Mouse (Mus musculus) forebrain, embryonic 15.5 days (tissue): Measurements from ENCODE around the gene Apoc2. TPM values are rescaled to one million over a fixed set of nuclear protein-coding genes. Genes with fewer than 3 reads are reported as not detected.
"Not testable (repeated sequence)": the region's sequence is repeated elsewhere in the genome, so short reads cannot be mapped to it uniquely, and the experiment has no call there.

ENCODE experiments used
- ATAC-seq: fragments of 200-750 bp; cut with Nextera tagmentation; replicated peaks from 2 replicates; pipeline ENCODE4 v1.8.0; 2017; ENCODE audit warnings: mild to moderate bottlenecking, moderate TSS enrichment, moderate library complexity
- H3K27ac ChIP-seq: fragments of 300-500 bp; sonication (generic); replicated peaks from 2 replicates; pipeline ENCODE4 v1.5.1; 2015; ENCODE audit warnings: mild to moderate bottlenecking, inconsistent platforms
- H3K27me3 ChIP-seq: fragments of 300-500 bp; sonication (generic); 2 replicates; pipeline ENCODE4 v1.6.1; 2015; ENCODE audit warnings: inconsistent platforms
- H3K36me3 ChIP-seq: fragments of 300-500 bp; sonication (generic); 2 replicates; pipeline ENCODE4 v1.6.1; 2015; ENCODE audit warnings: mild to moderate bottlenecking, inconsistent platforms
- H3K4me1 ChIP-seq: fragments of 300-500 bp; sonication (generic); 2 replicates; pipeline ENCODE4 v1.6.1; 2015; ENCODE audit warnings: inconsistent platforms
- H3K4me2 ChIP-seq: fragments of 300-500 bp; sonication (generic); replicated peaks from 2 replicates; pipeline ENCODE4 v1.6.1; 2015; ENCODE audit warnings: mild to moderate bottlenecking, inconsistent platforms
- H3K4me3 ChIP-seq: fragments of 300-500 bp; sonication (generic); 2 replicates; pipeline ENCODE4 v1.5.1; 2015; ENCODE audit warnings: mild to moderate bottlenecking, inconsistent platforms
- H3K9ac ChIP-seq: fragments of 300-500 bp; sonication (generic); replicated peaks from 2 replicates; pipeline ENCODE4 v1.6.1; 2015; ENCODE audit warnings: mild to moderate bottlenecking, inconsistent platforms
- H3K9me3 ChIP-seq: fragments of 300-500 bp; sonication (generic); 2 replicates; pipeline ENCODE4 v1.6.1; 2016; ENCODE audit warnings: inconsistent platforms
- WGBS: fragments of 180-500 bp; shearing (Covaris S2); methylation state at CpG from one replicate; pipeline ENCODE4 v1.1.7; 2015; ENCODE audit warnings: mixed read lengths; 5-methylcytosine and 5-hydroxymethylcytosine counted together
- polyA plus RNA-seq: library from polyadenylated mRNA; unstranded; fragments of >200 nt; fragmentation: Nextera tagmentation; extraction: Ambion mirVana; gene quantifications from 2 replicates; pipeline ENCODE4 v1.2.1, GENCODE M21; 2015

The Apoc2 gene
- polyA plus RNA-seq, 1 experiment from 2014 or later: not detected

DNA sequence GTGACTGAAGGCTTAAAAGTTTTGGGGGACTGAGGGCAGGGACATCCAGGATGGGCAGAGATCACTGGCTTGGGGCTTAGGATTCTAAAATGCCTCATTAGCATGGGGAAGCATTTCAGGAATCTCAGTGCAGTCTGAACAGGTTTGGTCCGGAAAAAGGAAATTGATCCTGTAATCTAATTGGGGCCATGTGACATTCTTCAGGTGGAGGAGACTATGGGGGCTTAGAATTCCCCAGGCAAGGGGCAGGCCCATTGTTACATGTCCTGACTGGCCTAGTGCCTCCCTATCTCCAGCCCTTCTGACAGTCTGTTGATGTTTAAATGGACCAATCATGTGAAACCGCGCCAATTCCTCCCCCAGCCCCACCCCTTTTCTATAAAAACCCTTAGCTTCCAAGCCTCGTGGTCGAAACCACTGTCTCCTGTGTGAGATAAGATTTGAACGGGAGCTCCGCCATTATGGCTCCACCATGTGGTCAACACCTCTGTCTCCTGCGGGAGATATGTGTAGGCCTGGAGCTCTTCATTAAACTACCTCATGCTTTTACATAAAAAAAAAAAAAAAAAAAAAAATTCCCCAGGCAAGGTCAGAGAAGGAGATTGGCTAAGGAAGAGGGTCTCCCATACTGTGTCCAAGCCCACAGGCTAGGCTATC, 9.3 kb upstream of the Apoc2 start:
- H3K4me1 ChIP-seq, H3K36me3 ChIP-seq, H3K9me3 ChIP-seq, H3K27ac ChIP-seq, H3K4me2 ChIP-seq, ATAC-seq, H3K4me3 ChIP-seq, H3K27me3 ChIP-seq, H3K9ac ChIP-seq: not testable (repeated sequence)
- whole genome bisulfite sequencing: 74% methylated on average over 8 of the region's 8 CpGs

DNA sequence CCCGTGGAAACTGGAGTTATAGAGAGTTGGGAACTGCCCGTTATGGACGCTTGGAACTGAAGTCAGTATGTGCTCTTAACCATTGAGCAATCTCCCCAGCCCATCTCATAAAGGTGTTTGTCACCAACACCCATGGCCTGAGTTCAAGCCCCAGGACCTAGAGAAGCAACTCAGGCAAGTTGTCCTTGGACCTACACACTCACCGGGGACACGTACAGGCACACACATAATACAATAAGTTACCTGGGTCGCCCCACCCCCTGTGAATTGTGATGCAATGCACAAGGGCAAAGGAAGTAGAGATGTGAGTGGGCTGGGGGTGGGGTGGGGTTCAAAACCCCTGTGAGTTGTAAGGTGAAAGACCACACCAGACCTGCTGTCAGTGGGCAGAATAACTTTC, 8.8 kb upstream of the Apoc2 start:
- Histone ChIP-seq H3K9me3 (no peaks in the 10 kb centered on the region), H3K4me2 (no peak overlapping the region), H3K36me3 (no peaks in the 10 kb centered on the region), H3K4me3 (no peak overlapping the region), H3K9ac (no peak overlapping the region), H3K27me3 (no peaks in the 10 kb centered on the region), H3K4me1 (no peaks in the 10 kb centered on the region), H3K27ac (no peak overlapping the region)
- 84% methylated on average over 6 of the region's 6 CpGs for WGBS
- no peak for ATAC-seq

DNA sequence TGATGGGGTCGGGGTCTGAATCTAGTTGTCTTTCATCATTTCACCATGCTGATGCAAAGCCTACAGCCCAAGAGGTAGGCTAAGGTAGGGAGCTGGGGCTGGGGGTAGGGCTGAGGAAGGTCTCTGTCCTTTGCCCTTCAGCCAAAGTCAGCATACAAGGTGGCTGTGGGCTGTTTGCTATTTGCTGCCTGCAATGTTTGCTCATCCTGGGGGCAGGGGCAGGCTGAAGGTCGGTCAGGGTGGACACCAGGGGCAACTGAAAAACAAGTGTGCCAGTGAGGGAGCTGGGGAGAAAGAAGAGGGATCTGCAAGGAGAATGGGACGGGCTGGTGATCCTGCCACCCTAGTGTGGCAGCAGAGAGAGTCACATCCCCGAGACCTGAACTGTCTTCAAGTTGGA, 7.6 kb upstream of the Apoc2 start:
- ATAC-seq: no peak
- no peak overlapping the region for H3K4me3 ChIP-seq
- no peaks in the 10 kb centered on the region for H3K27me3 ChIP-seq
- no peak overlapping the region for H3K27ac ChIP-seq
- H3K36me3 ChIP-seq: no peaks in the 10 kb centered on the region
- no peaks in the 10 kb centered on the region for H3K9me3 ChIP-seq
- no peak overlapping the region for H3K4me2 ChIP-seq
- H3K9ac ChIP-seq: no peak overlapping the region
- WGBS: 60% methylated on average over 4 of the region's 4 CpGs
- H3K4me1 ChIP-seq: no peaks in the 10 kb centered on the region

DNA sequence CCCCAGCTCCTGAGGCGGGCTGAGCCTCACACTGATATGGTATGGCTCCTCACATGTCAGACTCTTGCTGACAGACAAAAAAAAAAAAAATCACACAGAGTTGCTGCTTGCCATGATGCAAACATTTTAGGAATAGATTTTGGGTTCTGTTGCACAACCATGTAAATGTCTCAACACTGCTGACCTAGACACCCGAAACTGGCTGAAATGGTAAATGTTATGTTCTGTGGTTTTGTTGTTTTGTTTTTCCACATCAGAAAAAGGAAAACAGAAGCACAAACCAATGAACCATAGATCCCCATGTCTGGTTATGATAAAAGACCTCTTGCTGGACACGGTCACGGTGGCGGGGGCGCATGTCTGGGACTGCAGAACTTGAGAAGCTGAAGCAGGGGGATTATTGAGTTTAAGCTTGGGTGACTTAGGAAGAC, 6.0 kb upstream of the Apoc2 start:
- no peak overlapping the region for H3K27ac ChIP-seq
- WGBS: 92% methylated on average over 6 of the region's 6 CpGs
- no peaks in the 10 kb centered on the region for H3K4me1 ChIP-seq
- ATAC-seq: no peak
- H3K36me3 ChIP-seq: no peaks in the 10 kb centered on the region
- no peaks in the 10 kb centered on the region for H3K9me3 ChIP-seq
- H3K27me3 ChIP-seq: no peaks in the 10 kb centered on the region
- H3K9ac ChIP-seq: no peak overlapping the region
- H3K4me2 ChIP-seq: no peak overlapping the region
- H3K4me3 ChIP-seq: no peak overlapping the region

DNA sequence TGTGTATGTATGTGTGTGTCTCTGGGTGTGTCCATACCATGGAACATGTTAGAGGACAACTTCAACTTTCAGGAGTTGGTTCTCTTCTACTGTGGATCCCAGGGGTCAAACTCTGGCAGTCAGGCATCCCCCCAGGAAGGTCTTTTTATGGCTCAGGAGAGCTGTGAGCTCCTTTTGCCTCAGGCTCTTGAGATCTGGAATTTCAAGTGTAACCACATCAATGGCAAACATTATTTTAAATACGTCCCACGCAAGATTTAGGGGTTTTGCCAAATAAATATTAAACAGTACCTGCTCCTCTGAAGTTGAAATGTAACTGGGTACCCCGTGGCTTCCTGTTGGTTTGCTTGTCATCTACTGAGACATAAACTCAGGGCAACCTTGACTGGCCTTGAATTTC, 5.2 kb upstream of the Apoc2 start:
- H3K36me3 ChIP-seq: no peaks in the 10 kb centered on the region
- H3K4me1 ChIP-seq: no peaks in the 10 kb centered on the region
- H3K9me3 ChIP-seq: no peaks in the 10 kb centered on the region
- H3K9ac ChIP-seq: no peak overlapping the region
- H3K27me3 ChIP-seq: no peaks in the 10 kb centered on the region
- 75% methylated on average over 3 of the region's 3 CpGs for WGBS
- H3K4me3 ChIP-seq: no peak overlapping the region
- H3K27ac ChIP-seq: no peak overlapping the region
- no peak for ATAC-seq
- no peak overlapping the region for H3K4me2 ChIP-seq

DNA sequence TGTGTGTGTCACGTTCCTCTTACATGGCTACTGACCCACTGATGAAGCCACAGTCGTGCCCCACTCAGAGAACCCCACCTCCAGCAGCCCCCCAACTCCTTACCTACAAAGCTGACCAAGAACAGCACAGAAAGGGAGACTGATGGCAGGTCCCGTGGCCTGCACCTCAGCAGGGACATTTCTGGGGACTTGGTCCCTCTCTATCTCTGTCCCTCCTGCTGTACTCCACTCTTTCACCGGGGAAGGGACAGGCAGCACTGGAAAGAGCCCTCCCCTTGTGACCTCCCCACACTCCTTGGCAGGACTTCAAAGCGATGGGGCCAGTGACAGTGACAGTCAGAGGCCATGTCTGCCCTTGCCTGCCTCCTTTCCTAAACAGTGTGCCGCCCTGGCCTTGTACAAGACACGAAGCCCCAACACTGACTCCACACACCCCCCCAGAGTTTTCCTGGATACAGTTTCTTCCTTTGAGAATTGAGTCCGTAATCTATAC, 3.5 kb upstream of the Apoc2 start, which contains the start of the genes Gm44805 and Apoc4:
Gene Gm44805, minus strand, starts transcription at position 222 of the 493 bp plus-strand sequence.
Gene Apoc4, minus strand, starts transcription at position 278 of the 493 bp plus-strand sequence.
- Histone ChIP-seq H3K27ac (no peak within 1 kb of the TSS), H3K4me1 (no peaks in the 10 kb centered on the region), H3K9me3 (no peaks in the 10 kb centered on the region), H3K27me3 (no peaks in the 10 kb centered on the region), H3K9ac (no peak within 1 kb of the TSS), H3K4me2 (no peak within 1 kb of the TSS), H3K4me3 (no peak within 1 kb of the TSS), H3K36me3 (no peaks in the 10 kb centered on the region)
- 68% methylated on average over 8 of the region's 8 CpGs for WGBS
- no peak for ATAC-seq

DNA sequence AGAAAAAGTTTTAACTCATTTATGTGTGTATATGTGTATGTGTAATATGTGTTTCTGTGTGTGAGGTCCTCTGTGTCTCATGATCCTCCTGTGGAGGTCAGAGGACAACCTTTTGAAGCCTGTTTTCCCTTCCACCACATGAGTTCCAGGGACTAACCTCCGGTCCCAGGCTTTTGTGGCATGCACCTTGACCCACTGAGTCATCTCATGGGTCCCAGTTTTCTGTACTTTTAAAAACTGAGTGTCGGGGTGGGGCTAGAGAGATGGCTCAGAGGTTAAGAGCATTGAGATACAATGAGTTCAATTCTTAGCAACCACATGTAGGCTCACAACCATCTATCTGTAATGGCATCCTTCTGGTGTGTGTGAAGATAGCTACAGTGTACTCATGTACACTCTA, 3.0 kb upstream of the Apoc2 start:
- Histone ChIP-seq H3K9me3 (no peaks in the 10 kb centered on the region), H3K27ac (no peak overlapping the region), H3K36me3 (no peaks in the 10 kb centered on the region), H3K4me2 (no peak overlapping the region), H3K4me3 (no peak overlapping the region), H3K9ac (no peak overlapping the region), H3K4me1 (no peaks in the 10 kb centered on the region), H3K27me3 (no peaks in the 10 kb centered on the region)
- whole genome bisulfite sequencing: 89% methylated on average over 2 of the region's 2 CpGs
- no peak for ATAC-seq

DNA sequence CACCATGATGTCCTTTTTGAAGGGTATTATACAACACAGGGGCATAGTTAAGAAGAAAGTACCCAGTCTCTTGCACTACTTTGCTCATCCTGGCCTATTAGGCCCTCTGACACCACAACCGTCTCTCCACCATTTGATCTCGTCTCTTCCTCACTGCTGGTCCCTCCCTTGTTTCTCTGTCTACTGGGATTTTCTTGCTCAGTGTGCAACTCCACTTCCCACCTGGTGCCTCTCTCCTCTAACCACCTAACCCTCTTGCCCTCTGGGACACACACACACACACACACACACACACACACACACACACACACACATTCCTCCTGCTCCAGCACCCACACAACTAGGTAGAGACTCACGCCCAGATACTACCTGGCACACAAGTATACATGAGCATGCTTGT, 1.2 kb upstream of the Apoc2 start:
- no peak overlapping the region for H3K4me2 ChIP-seq
- H3K9ac ChIP-seq: no peak overlapping the region
- no peak overlapping the region for H3K4me3 ChIP-seq
- H3K4me1 ChIP-seq: no peaks in the 10 kb centered on the region
- no peaks in the 10 kb centered on the region for H3K9me3 ChIP-seq
- H3K27me3 ChIP-seq: no peaks in the 10 kb centered on the region
- H3K36me3 ChIP-seq: no peaks in the 10 kb centered on the region
- ATAC-seq: no peak
- 90% methylated on average over 3 of the region's 3 CpGs for WGBS
- H3K27ac ChIP-seq: no peak overlapping the region

DNA sequence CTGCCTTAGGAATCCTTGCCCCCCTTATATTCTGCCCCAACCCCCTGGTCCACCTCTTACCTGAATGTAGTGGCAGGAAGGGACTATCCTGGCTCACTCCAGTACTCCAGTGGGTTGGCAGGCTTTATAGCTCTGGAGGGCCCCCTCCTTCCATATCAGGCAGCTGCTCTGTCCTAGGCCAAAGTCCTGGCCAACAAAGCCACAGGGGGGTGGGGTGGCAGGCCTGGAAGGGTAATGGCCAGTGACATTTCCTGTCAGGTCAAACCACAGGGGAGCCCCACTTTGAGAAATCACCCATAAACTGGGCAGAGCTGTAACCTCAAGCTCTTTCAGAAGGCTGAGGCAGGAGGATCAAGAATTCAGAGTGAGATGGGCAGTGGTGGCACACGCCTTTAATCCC, 1.1 kb downstream of the Apoc2 start:
- no peak overlapping the region for H3K4me3 ChIP-seq
- H3K27me3 ChIP-seq: no peaks in the 10 kb centered on the region
- H3K9me3 ChIP-seq: no peaks in the 10 kb centered on the region
- no peak overlapping the region for H3K4me2 ChIP-seq
- 72% methylated on average over 1 of the region's 1 CpGs for whole genome bisulfite sequencing
- H3K9ac ChIP-seq: no peak overlapping the region
- no peaks in the 10 kb centered on the region for H3K36me3 ChIP-seq
- H3K27ac ChIP-seq: no peak overlapping the region
- H3K4me1 ChIP-seq: no peaks in the 10 kb centered on the region
- ATAC-seq: no peak

DNA sequence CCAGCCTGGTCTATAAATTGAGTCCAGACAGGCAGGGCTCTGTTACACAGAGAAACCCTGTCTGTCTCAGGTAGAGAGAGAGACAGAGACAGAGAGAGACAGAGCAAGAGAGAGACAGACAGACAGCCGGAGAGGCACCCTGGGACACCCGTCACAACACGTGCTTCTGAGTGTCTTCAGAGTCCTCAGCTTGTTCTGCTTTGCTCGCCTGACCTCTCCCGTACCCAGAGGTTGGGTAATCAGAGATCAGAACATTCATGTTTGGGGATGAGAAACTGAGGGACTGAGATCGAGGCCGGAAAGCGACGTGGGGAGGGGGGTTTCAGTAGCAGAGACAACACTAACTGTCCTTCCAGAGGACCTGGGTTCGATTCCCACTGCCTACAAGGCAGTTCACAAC, 1.9 kb downstream of the Apoc2 start:
- 85% methylated on average over 10 of the region's 10 CpGs for WGBS
- no peaks in the 10 kb centered on the region for H3K36me3 ChIP-seq
- H3K4me2 ChIP-seq: no peak overlapping the region
- no peaks in the 10 kb centered on the region for H3K4me1 ChIP-seq
- H3K4me3 ChIP-seq: no peak overlapping the region
- H3K27me3 ChIP-seq: no peaks in the 10 kb centered on the region
- H3K9ac ChIP-seq: no peak overlapping the region
- no peak for ATAC-seq
- H3K9me3 ChIP-seq: no peaks in the 10 kb centered on the region
- no peak overlapping the region for H3K27ac ChIP-seq

DNA sequence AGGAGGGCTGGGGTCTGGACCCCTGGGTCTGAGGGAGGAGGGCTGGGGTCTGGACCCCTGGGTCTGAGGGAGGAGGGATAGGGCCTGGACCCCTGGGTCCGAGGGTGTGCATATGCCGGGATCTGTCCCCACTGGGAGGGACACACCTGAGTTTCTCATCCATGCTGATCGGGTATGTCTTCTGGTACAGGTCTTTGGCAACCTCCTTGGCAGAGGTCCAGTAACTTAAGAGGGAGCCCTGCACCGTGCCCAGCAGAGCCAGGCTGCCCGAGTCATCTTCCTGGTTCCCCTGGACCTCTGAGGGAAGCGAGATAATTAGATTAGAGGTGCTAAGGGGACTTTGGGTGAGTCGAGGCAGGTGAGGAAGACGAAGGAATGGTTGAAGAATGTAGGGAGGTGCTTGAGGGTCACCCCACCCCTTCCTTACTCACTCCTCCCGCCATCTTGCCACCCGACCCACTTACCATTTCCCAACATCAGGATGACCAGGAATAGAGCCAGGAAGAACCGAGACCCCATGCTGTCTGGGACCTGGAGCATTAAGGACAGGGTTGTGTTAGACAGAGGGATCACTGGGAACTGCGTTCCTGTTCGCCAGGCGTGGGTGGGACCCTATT, 4.5 kb downstream of the Apoc2 start:
- H3K27ac ChIP-seq: no peak overlapping the region
- H3K9me3 ChIP-seq: no peaks in the 10 kb centered on the region
- H3K4me1 ChIP-seq: peaks cover 5% of the 10 kb centered on the region; the same call in 1 of the 2 replicates
- H3K4me2 ChIP-seq: no peak overlapping the region
- whole genome bisulfite sequencing: 63% methylated on average over 14 of the region's 14 CpGs
- no peak for ATAC-seq
- no peak overlapping the region for H3K9ac ChIP-seq
- H3K4me3 ChIP-seq: no peak overlapping the region
- no peaks in the 10 kb centered on the region for H3K27me3 ChIP-seq
- no peaks in the 10 kb centered on the region for H3K36me3 ChIP-seq

DNA sequence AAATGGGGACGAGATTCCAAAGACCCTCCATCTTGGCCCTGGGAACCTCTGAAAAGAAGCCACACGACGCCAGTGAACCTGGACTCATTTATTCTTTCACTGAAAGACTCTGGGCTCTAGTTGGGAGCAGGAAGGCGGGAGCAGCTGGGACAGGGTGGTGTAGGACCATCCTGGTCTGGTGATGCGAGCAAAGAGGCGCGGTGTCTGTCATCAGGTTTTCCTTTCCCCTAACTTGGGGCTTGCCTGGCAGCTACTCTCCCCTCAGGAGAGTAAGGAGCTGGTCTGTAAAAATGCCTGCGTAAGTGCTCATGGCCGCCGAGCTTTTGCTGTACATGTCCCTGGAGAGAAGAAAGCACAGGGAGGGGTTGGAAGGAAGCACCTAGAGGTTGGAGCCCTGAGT, 6.2 kb downstream of the Apoc2 start:
- no peak for ATAC-seq
- 70% methylated on average over 10 of the region's 10 CpGs for WGBS

More for the DNA sequence above, 6.2 kb downstream of the Apoc2 start:
- Histone ChIP-seq H3K27me3 (no peaks in the 10 kb centered on the region), H3K9me3 (no peaks in the 10 kb centered on the region), H3K36me3 (no peaks in the 10 kb centered on the region), H3K9ac (no peak overlapping the region), H3K4me2 (no peak overlapping the region), H3K4me3 (no peak overlapping the region), H3K4me1 (peaks cover 5% of the 10 kb centered on the region; the same call in 1 of the 2 replicates), H3K27ac (no peak overlapping the region)
